Mouse (Mus musculus) embryo, embryonic 10 days (tissue): ENCODE data around the gene Synpr.

Source experiments
- DNase-seq: peaks from one replicate; pipeline ENCODE4 v3.0.0-alpha.2; 2015; ENCODE audit warnings: low spot score

Synpr gene

DNA sequence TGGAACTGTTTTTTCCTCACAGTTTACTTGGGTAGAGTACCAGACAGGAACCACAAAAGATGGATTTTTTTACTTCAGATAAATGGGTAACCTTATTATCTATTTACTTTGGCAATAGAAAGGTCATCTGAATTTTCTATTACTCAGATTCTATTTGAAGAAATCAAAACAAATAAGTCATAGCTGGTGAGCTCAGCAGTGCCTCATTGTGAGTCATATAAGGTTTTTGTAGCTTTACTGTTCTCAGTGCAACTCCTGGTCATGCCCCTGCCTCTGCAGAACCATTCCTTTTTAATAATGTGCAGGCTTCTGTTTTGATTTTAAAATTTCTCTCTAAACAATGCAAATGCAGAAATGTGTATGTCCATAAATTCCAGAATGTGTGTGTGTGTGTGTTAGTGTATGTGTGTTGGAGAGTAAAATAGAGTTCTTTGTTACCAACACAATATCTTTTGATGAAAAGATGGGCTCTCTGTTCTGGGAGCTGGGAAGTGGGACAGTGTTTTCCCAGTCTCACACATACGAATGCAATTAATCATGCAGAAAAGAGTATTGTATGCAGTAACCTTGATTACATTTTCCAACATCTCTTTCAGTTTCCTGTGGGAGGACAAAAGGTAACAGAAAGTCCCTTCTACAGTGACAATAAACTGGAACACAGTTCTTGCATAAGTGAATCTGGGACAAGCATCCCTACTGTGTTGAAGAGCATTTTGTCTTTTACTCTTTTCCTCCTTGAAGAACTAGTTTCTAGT lies 269.2 kb downstream of the Synpr start:
- DNase-seq = no peak

DNA sequence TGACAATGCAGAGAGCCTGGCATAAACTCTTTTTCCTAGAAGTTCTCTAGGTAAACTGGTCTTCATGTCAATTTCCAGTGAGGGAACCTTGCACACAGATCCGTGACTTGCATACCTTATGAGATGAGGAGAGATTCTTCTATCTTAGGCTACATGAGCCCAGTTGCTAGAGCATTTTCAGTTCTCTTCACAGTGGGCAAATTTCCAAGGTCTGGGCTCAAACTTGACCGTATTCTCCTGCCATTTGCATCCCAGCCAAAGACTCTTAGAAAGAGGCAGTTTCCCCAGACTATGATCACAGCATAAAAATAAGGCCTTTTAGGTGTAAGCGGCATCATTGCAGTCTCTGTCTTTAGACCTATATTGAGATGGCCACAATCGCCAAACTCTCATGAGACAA lies 270.1 kb downstream of the Synpr start:
- DNase-seq = no peak

DNA sequence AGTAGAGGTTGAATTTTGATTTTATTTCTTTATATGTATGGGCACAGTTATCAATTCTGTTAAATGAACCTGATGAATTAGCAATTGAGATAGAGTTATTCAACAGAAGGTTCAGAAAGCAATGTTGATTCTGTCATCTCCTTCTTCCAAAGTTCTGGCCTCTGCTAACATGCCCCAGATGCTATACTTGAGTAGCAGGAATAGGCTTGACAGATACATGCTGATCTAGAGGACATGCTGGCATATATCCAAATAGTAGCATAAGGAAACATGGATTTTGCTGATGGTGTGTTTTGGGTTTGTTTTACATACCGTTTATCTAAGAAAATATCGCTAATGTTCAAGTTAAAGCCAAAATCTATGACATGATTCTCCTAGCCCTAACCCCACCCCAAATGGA lies 273.5 kb downstream of the Synpr start:
- DNase-seq = no peak

DNA sequence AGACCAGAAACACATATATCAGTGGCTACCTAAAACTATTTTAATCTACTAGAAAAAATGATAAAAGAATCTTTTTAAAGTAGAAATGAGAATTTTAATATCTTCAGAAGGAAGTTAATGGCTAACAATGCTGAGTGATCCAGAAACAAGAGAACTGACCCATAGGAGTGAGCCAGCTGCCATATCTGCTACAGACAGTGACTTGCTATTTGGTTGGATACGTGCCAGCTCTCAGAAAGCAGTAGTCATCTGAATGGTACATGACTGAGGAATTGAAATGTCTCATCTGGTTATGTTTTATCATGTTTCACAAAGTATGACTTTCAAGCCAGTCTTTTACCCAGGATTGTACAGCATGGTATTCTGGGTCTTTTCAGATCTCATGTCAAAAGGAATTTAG lies 282.7 kb downstream of the Synpr start:
- DNase-seq = no peak

DNA sequence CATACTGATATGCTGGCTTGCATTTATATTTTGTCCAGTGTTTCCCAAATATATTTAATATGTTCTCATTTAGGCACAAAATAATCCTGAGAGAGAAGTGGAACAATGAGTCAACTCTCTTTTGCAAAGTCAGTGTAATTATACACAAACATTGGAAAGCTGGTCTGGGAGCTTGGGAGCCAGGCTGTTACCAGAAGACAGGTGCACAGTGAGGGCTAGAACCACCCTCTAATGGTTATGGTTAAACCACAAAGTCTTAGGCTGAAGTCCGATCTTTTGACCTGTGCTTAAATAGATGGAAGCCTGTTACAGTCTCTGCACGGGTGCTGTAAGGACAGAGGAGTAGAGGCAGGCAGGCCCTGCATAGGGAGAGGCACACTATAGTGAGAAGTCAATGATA lies 283.4 kb downstream of the Synpr start:
- no peak for DNase-seq

DNA sequence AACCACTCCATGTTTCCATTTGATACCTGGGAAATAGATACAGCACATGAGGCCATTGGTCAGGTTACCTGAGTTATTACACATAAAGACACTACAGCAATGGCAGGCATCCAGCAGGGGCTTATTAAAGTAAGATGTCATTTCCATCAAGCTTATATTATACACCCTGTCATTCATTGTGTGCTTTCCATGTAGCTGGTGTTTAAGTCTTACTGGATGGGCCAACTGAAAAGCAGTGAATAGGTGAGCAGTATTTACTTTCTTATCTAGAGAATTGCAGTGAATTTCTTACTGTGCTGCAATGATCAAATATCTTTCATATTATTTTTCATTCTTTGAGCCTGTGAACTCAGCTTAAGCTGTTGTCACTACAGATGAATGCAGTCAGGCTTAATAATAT lies 287.4 kb downstream of the Synpr start:
- DNase-seq = no peak

DNA sequence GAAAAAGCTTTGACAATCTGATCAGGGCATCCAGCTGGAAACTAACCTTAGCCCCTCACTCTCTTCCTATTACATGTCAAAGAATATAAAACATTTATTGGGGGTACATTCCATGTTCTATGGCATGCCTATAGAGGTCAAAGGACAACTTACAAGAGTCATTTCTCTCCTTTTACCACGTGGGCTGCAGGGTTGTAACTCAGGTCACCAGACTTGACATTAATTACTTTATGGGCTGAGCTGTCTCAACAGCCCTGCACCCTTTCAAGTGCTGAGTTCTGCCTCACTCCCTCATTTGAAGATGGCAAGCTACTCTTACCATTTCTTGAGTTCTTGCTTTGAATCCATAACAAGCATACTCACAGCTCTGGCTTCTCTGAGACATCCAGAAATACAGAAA lies 287.9 kb downstream of the Synpr start:
- DNase-seq = peak; percentile 27

DNA sequence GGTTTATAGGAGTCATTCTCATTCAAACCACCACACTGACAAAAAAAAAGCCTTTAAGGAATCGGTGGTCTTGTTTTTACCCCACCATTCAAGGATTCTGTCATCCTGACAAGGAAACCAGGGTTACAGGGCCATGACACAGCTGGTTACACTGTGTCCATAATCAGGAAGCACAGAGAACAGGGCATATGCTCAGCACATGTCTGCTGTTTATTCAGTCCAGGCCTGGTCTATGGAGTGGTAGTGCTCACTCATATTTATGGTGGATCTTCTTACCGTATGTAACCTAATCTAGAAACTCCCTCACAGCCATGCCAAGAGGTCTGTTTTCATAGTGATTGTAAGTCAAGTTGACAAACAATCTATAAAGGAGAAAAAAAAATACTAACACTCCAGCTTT lies 293.5 kb downstream of the Synpr start:
- DNase-seq = peak; percentile 49

DNA sequence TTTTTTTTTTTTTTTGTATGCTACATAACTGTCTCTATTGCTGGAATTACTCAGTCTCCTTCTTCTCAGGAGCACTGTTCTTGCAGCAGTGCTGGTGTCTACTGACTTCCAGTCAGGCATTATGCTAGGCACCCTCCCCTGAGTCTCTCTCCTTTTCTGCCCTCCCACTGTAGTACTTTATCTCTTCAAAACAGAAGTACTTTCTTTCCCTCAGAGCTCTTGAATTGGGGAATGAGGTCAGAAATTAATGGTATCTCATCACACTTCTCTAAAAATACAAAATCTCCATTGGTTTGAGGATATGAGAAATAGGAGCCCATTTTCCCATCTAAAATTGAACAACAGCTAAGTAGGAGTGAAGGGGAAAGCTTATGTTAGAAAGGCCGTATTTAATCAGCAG lies 294.2 kb downstream of the Synpr start:
- DNase-seq = no peak

DNA sequence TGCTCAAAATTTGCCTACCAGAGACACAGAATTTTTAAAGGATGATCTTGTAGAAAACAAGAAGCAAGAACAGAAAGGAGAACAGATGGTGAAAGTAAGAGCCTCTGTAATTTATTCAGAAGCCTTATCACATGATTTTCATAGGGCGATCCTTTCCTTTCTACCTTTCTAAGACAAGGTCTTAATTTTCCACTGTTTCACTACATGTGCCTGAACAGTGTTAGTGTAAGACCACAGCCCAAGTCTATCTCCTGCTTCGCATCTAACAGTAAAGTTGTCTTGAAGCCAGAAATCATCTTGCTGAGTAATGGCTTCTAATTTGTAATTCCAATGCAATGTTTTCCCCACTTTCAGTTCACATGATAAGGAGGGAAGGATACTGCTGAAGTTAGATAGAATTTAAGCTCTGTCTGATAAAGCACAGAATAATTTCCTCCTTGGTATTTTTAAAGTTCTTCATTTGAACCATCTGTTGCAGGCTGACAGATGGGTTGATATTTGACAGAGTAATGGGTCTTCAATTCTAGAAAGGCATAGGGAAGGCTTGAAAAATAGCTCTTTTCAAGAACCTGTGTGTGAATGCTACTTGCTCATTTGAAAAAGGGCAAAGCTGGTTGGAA lies 308.9 kb downstream of the Synpr start:
- DNase-seq = no peak

DNA sequence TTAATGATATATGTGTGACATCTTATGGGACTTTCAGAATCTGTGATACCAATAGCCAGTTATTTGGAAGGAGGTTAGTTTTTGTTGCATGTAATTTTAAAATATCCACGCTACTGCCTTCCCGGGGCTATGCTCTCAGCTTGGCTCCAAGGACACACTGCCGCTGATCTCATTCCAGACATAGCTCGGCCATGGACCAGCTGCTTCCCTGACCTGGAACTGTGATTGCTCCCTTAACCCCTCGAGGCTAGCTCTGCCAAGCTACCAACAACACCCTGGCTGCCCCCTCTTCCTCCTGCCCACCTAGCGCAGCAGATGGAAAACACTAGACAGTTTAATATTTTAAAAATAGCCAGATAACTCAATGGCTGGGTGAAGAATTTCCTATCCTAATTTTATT lies 311.7 kb downstream of the Synpr start:
- no peak for DNase-seq

DNA sequence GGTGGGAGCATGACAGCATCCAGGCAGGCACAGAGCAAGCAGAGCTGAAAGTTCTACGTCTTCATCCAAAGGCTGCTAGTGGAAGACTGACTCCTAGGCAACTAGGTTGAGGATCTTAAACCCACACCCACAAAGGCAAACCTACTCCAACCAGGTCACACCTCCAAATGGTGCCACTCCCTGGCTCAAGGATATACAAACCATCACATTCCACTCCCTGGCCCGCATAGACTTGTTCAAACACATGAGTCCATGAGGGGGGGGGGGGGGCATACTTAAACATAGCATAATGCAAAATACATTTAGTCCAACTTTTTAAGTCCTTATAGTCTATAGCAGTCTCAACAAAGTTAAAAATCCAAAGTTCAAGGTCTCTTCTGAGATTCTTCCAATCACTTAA lies 312.6 kb downstream of the Synpr start:
- DNase-seq = no peak

DNA sequence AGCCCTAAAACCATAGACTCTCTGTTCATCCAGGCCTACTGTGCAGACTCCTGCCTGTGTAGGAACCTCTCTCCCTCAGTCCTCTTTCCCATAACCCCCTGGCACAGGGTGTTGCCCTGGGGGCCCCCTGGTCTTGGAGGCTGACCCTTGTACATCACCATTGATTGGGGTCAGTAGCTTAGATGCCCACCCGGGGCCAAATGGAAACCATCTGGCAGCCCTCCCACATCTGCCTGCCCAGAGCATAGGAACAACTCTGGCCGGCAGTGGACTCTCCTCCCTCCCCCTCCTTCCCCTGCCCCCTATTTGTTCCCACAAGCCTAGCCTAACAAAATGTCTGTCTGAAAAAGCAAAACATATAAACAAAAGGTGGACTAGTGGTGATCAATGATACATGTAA lies 336.0 kb downstream of the Synpr start:
- peak; percentile 42 for DNase-seq

DNA sequence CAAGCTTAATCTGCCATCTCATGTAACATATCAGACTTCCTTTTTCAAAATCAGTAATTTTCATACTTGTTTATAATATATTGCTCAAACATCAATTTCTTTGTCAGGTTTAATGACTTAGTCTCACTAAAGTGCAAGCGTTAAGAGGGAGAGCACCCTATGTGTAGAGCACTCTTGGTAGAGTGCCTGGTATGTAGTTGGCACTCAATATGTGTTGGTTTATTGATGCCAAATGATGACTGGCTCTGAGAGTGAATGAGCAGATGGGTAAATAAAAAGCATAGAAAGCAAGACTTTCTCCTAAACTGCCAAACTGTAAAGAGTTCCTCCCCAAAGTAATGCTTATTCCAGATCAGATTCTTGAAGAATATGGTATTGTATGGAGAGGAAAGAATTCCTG lies 365.3 kb downstream of the Synpr start:
- DNase-seq = no peak

DNA sequence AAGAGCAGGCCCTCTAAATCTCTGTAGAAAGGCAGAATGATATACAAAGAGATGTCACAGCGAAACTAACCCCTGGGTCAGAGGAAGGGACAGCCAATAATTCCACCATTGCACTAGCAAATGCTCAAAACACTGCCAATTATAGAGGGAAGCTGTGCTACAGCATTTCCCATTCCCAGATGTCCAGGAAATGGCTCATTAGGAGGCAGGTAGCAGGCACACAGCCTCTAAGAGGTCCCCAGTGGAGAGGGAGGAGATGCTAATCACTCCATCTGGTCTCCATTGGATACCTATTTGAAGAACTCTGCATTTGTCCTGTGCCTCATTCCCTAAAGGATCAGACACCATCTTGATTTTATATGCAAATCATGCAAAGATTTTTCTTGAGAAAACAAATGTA lies 366.5 kb downstream of the Synpr start:
- peak; percentile 29 for DNase-seq

DNA sequence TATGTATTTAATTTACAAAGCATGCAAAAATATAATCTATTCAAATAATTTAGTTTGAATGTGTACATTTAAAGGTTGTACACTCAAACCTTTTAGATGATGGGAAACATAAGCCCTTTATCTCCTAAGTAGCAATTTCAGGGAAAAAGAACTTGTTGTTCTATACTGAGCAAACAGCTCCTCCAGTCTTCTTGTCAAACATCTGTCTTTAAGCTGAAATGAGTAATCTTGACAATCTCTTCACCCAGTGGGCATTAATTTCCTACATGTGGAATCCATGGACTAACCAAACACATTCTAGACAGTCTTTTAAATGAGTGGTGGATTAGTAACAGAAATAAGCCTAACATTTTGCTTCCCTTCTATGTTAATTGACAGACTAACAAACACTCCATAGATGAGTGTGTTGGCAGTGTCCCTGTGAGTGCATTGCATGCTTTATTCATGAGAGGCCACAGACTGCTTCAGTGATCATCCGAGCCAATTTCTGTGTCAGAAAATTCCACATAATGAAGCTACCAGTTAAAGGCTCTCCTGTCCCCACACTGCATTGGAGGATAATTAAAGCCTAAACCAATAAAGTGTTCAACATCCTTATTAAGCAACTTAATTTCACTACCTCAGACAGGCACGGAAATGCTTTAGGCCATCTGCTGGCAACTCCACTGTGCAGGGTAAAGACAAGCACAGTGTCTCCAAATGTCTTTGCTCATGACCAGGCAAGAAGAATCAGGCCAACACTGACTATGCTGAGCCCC lies 367.1 kb downstream of the Synpr start:
- DNase-seq = no peak
